Mouse (Mus musculus) lung, adult 2 months (tissue): ENCODE measurements around the gene Gm10031.

Experiments used
- CTCF ChIP-seq: fragments of 200-500 bp; IDR thresholded peaks from 2 replicates; pipeline ENCODE4 v1.5.1; 2011; ENCODE audit warnings: mild to moderate bottlenecking, low read length, control low read depth; ENCODE audit not compliant: insufficient read depth
- POLR2A ChIP-seq: fragments of 200-500 bp; IDR thresholded peaks from 2 replicates; pipeline ENCODE4 v1.6.1; 2011; ENCODE audit warnings: low read depth, mild to moderate bottlenecking, control low read depth, low read length, borderline replicate concordance; ENCODE audit errors: extremely low read depth

DNA sequence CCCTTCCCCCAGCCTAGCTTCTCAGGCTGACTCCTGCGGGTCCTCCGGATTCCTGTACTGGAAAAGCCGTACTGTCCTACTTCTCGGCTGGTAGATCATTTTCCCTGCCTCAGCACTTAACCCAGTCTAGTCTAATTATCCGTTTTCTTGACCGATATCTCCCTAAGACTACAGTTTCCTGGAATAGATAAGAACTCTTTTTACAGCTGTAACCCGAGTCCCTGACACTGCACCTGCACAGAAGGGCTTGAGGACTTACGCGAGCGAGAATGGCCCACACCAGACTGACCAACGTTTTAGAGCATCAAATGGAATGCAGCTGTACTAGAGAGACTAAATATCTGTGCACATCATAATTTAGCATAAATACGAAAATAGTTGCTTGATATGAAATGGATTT, 20.2 kb downstream of the Gm10031 start:
- no peak for TF ChIP-seq POLR2A
- TF ChIP-seq CTCF, result no peak
